Mouse (Mus musculus) embryonic facial prominence, embryonic 10.5 days (tissue): ENCODE results near the gene Phf21a. TPM values are rescaled to one million over a fixed set of nuclear protein-coding genes. Genes with fewer than 3 reads are reported as not detected.
"Not testable (repeated sequence)": the region's sequence is repeated elsewhere in the genome, so short reads cannot be mapped to it uniquely, and the experiment has no call there.

Experiments used
- DNase-seq: peaks from one replicate; pipeline ENCODE4 v3.0.0-alpha.2; 2017; ENCODE audit warnings: low spot score
- H3K27ac ChIP-seq: fragments of 300-500 bp; sonication (generic); replicated peaks from 2 replicates; pipeline ENCODE4 v1.5.1; 2016; ENCODE audit warnings: mild to moderate bottlenecking
- H3K27me3 ChIP-seq: fragments of 300-500 bp; sonication (generic); replicated peaks from 2 replicates; pipeline ENCODE4 v1.6.1; 2016; ENCODE audit warnings: low read depth, mild to moderate bottlenecking; ENCODE audit not compliant: poor library complexity, severe bottlenecking
- H3K36me3 ChIP-seq: fragments of 300-500 bp; sonication (generic); replicated peaks from 2 replicates; pipeline ENCODE4 v1.6.1; 2016; ENCODE audit warnings: mild to moderate bottlenecking, moderate library complexity
- H3K4me1 ChIP-seq: fragments of 300-500 bp; sonication (generic); 2 replicates; pipeline ENCODE4 v1.6.1; 2016
- H3K4me3 ChIP-seq: fragments of 300-500 bp; sonication (generic); 2 replicates; pipeline ENCODE4 v1.5.1; 2016; ENCODE audit warnings: mild to moderate bottlenecking, moderate library complexity
- H3K9me3 ChIP-seq: fragments of 300-500 bp; sonication (generic); 2 replicates; pipeline ENCODE4 v1.6.1; 2016; ENCODE audit warnings: mild to moderate bottlenecking
- WGBS: fragments of 180-500 bp; shearing (Covaris S2); methylation state at CpG from one replicate; pipeline ENCODE4 v1.1.7; 2016; 5-methylcytosine and 5-hydroxymethylcytosine counted together
- polyA plus RNA-seq: library from polyadenylated mRNA; unstranded; fragments of >200 nt; fragmentation: Nextera tagmentation; extraction: Ambion mirVana; gene quantifications from 2 replicates; pipeline ENCODE4 v1.2.1, GENCODE M21; 2016

Phf21a gene
- polyA plus RNA-seq, 1 experiment from 2014 or later: 41.3 TPM

- Histone ChIP-seq H3K36me3 (no peaks in the 10 kb centered on the region), H3K9me3 (0 out of 2 replicates have a peak, but pooled peaks cover 2% of the 10 kb centered on the region), H3K27me3 (no peaks in the 10 kb centered on the region), H3K27ac (no peak overlapping the region), H3K4me3 (no peak overlapping the region), H3K4me1 (no peaks in the 10 kb centered on the region)
- DNase-seq: no peak
- 92% methylated on average over 4 of the region's 4 CpGs for WGBS
Measured at GRCm38 (mm10) chr2:92089782-92090181, 3.1 kb upstream of the Phf21a start.

- 88% methylated on average over 2 of the region's 2 CpGs for WGBS
- H3K4me3 ChIP-seq, H3K27ac ChIP-seq: not testable (repeated sequence)
Measured at GRCm38 (mm10) chr2:92093503-92093902, 586 bp downstream of the Phf21a start.

GRCm38 (mm10) chr2:92094078-92094477 lies 1.2 kb downstream of the Phf21a start:
- Histone ChIP-seq H3K27ac (no peak overlapping the region), H3K4me1 (no peaks in the 10 kb centered on the region), H3K9me3 (0 out of 2 replicates have a peak, but pooled peaks cover 2% of the 10 kb centered on the region), H3K27me3 (no peaks in the 10 kb centered on the region), H3K4me3 (no peak overlapping the region), H3K36me3 (no peaks in the 10 kb centered on the region)
- DNase-seq: no peak
- 65% methylated on average over 8 of the region's 8 CpGs for WGBS

More at GRCm38 (mm10) chr2:92093503-92093902, 586 bp downstream of the Phf21a start:
- H3K36me3 ChIP-seq, H3K4me1 ChIP-seq, DNase-seq, H3K27me3 ChIP-seq, H3K9me3 ChIP-seq: not testable (repeated sequence)

- H3K4me3 ChIP-seq: no peak overlapping the region
- H3K9me3 ChIP-seq: peaks cover 11% of the 10 kb centered on the region; the same call in 1 of the 2 replicates
- no peaks in the 10 kb centered on the region for H3K36me3 ChIP-seq
- H3K27ac ChIP-seq: no peak overlapping the region
- no peak for DNase-seq
- no peaks in the 10 kb centered on the region for H3K27me3 ChIP-seq
- WGBS: 88% methylated on average over 6 of the region's 6 CpGs
- H3K4me1 ChIP-seq: no peaks in the 10 kb centered on the region
Measured at GRCm38 (mm10) chr2:92100768-92101167, 7.9 kb downstream of the Phf21a start.

- no peak overlapping the region for H3K27ac ChIP-seq
- no peak overlapping the region for H3K4me3 ChIP-seq
- no peaks in the 10 kb centered on the region for H3K9me3 ChIP-seq
- no peak for DNase-seq
- no peaks in the 10 kb centered on the region for H3K27me3 ChIP-seq
- no peaks in the 10 kb centered on the region for H3K36me3 ChIP-seq
- 84% methylated on average over 5 of the region's 5 CpGs for WGBS
- no peaks in the 10 kb centered on the region for H3K4me1 ChIP-seq
Measured at GRCm38 (mm10) chr2:92124523-92124922, 31.6 kb downstream of the Phf21a start.

- WGBS: 93% methylated on average over 8 of the region's 8 CpGs
- DNase-seq: no peak
- H3K27me3 ChIP-seq: no peaks in the 10 kb centered on the region
- H3K4me3 ChIP-seq: no peak overlapping the region
- no peaks in the 10 kb centered on the region for H3K9me3 ChIP-seq
- H3K4me1 ChIP-seq: no peaks in the 10 kb centered on the region
- H3K36me3 ChIP-seq: no peaks in the 10 kb centered on the region
- no peak overlapping the region for H3K27ac ChIP-seq
Measured at GRCm38 (mm10) chr2:92125330-92125729, 32.4 kb downstream of the Phf21a start.

GRCm38 (mm10) chr2:92130071-92130470 lies 37.2 kb downstream of the Phf21a start:
- no peak for DNase-seq
- WGBS: 97% methylated on average over 7 of the region's 7 CpGs
- no peak overlapping the region for H3K27ac ChIP-seq
- no peaks in the 10 kb centered on the region for H3K36me3 ChIP-seq
- H3K4me1 ChIP-seq: no peaks in the 10 kb centered on the region
- H3K4me3 ChIP-seq: no peak overlapping the region
- H3K9me3 ChIP-seq: no peaks in the 10 kb centered on the region
- H3K27me3 ChIP-seq: no peaks in the 10 kb centered on the region

- no peaks in the 10 kb centered on the region for H3K27me3 ChIP-seq
- peaks cover 19% of the 10 kb centered on the region for H3K4me1 ChIP-seq
- H3K9me3 ChIP-seq: no peaks in the 10 kb centered on the region
- no peaks in the 10 kb centered on the region for H3K36me3 ChIP-seq
- no peak for DNase-seq
- H3K4me3 ChIP-seq: no peak overlapping the region
- no peak overlapping the region for H3K27ac ChIP-seq
Measured at GRCm38 (mm10) chr2:92138736-92139135, 45.8 kb downstream of the Phf21a start.

GRCm38 (mm10) chr2:92139365-92139764 lies 46.4 kb downstream of the Phf21a start:
- DNase-seq: no peak
- Histone ChIP-seq H3K36me3 (no peaks in the 10 kb centered on the region), H3K27ac (no peak overlapping the region), H3K4me1 (peaks cover 19% of the 10 kb centered on the region), H3K27me3 (no peaks in the 10 kb centered on the region), H3K9me3 (no peaks in the 10 kb centered on the region), H3K4me3 (no peak overlapping the region)

GRCm38 (mm10) chr2:92140383-92140782 lies 47.5 kb downstream of the Phf21a start:
- H3K9me3 ChIP-seq: no peaks in the 10 kb centered on the region
- peak overlapping the region; percentile 38 for H3K4me3 ChIP-seq
- H3K27ac ChIP-seq: no peak overlapping the region
- H3K4me1 ChIP-seq: peaks cover 19% of the 10 kb centered on the region
- no peaks in the 10 kb centered on the region for H3K36me3 ChIP-seq
- WGBS: 13% methylated on average over 7 of the region's 7 CpGs
- DNase-seq: peak; percentile 14
- H3K27me3 ChIP-seq: no peaks in the 10 kb centered on the region

GRCm38 (mm10) chr2:92141073-92141472 lies 48.2 kb downstream of the Phf21a start:
- 22% methylated on average over 11 of the region's 11 CpGs for WGBS
- no peak overlapping the region for H3K27ac ChIP-seq
- DNase-seq: peak; percentile 48

GRCm38 (mm10) chr2:92143932-92144331 lies 51.0 kb downstream of the Phf21a start:
- no peaks in the 10 kb centered on the region for H3K36me3 ChIP-seq
- no peak overlapping the region for H3K27ac ChIP-seq
- H3K9me3 ChIP-seq: no peaks in the 10 kb centered on the region
- no peak for DNase-seq
- WGBS: 31% methylated on average over 5 of the region's 5 CpGs
- H3K27me3 ChIP-seq: no peaks in the 10 kb centered on the region
- H3K4me3 ChIP-seq: no peak overlapping the region
- H3K4me1 ChIP-seq: peaks cover 19% of the 10 kb centered on the region

More at GRCm38 (mm10) chr2:92141073-92141472, 48.2 kb downstream of the Phf21a start:
- Histone ChIP-seq H3K27me3 (no peaks in the 10 kb centered on the region), H3K36me3 (no peaks in the 10 kb centered on the region), H3K9me3 (no peaks in the 10 kb centered on the region), H3K4me1 (peaks cover 19% of the 10 kb centered on the region), H3K4me3 (peak overlapping the region; percentile 38)

GRCm38 (mm10) chr2:92147925-92148750 lies 55.2 kb downstream of the Phf21a start:
- not testable (repeated sequence) for H3K4me1 ChIP-seq, H3K9me3 ChIP-seq, H3K4me3 ChIP-seq, H3K27ac ChIP-seq, DNase-seq, H3K36me3 ChIP-seq, H3K27me3 ChIP-seq
- 81% methylated on average over 5 of the region's 5 CpGs for WGBS
